Mouse (Mus musculus): ENCODE measurements around the gene Olfr283. TPM values are rescaled to one million over a fixed set of nuclear protein-coding genes. Genes with fewer than 3 reads are reported as not detected.

The Olfr283 gene
- polyA plus RNA-seq, 1 experiment, result not detected

DNA sequence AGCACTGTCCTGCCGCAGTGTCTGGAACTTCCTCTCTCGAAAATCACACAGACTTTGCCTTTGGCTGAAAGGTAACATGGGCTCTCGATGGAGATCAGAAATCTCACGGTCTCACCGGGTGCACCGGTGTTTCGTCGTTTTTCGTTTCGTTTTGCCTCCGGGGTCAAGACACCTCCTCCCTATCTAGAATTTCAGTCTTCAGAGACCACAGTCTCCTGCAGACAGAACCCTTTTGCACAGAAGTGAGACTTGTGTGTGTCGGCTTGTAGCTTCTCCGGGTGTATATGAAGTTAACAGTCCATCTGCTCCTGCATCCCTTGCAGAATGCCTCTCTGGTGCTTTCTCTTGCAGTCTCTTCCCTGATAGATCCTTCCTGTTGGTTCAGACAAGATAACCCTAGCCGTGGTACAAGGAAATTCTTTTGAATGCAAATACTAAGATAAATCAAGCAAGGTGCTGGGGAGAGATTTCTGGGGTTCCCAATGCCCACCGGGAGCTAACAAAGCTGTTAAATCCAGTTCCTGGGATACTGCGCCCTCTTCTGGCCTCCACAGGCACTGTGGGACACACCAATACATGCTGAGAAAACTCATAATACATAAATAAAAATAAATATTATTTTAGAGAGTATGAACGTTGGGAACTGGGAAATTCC, 27.8 kb upstream of the Olfr283 start:
- no peaks in the 10 kb centered on the region for H3K4me1 ChIP-seq (ENCODE audit: control insufficient read depth, insufficient read depth, low read length)
- no peak overlapping the region for H3K4me3 ChIP-seq (ENCODE audit: insufficient read depth, low read length)
- TF ChIP-seq CTCF (IDR thresholded peaks at IDR 0.05; ENCODE audit: borderline replicate concordance, insufficient read depth, low read length), result no peak
- no peak for TF ChIP-seq POLR2A (IDR thresholded peaks at IDR 0.05; ENCODE audit: low read depth, low read length)
- no peak overlapping the region for H3K27ac ChIP-seq (ENCODE audit: insufficient read depth, low read length)

DNA sequence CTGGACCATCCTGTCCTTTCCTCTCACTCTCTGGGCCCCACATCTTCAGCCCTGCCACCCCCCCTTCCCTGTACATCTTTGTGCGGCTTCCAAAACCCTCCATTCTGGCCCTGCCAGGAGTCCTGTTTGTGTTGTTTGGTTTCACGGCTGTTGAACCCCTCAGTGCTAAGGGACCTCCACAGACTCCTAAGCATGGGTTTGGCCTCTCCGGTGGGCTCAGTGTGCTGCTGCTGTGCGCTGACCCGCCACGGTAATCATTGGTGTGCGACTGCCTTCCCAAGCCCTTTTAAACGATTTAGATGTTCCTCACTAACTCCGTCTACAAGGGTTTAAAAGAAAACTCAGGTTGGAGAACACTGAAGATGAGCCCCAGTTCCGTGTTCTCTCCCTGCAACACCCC, 21.6 kb upstream of the Olfr283 start:
- Histone ChIP-seq H3K4me3 (ENCODE audit: insufficient read depth, low read length) (no peak overlapping the region), H3K27ac (ENCODE audit: insufficient read depth, low read length) (no peak overlapping the region), H3K4me1 (ENCODE audit: control insufficient read depth, insufficient read depth, low read length) (no peaks in the 10 kb centered on the region)
- TF ChIP-seq POLR2A (IDR thresholded peaks at IDR 0.05; ENCODE audit: low read depth, low read length), result no peak
- no peak for TF ChIP-seq CTCF (IDR thresholded peaks at IDR 0.05; ENCODE audit: borderline replicate concordance, insufficient read depth, low read length)

GRCm38 (mm10) chr15:98397136-98397535, 16.4 kb upstream of the Olfr283 start:
- no peak overlapping the region for H3K4me3 ChIP-seq (ENCODE audit: insufficient read depth, low read length)
- no peak overlapping the region for H3K27ac ChIP-seq (ENCODE audit: insufficient read depth, low read length)
- no peaks in the 10 kb centered on the region for H3K4me1 ChIP-seq (ENCODE audit: control insufficient read depth, insufficient read depth, low read length)
- TF ChIP-seq CTCF (IDR thresholded peaks at IDR 0.05; ENCODE audit: borderline replicate concordance, insufficient read depth, low read length), result no peak
- TF ChIP-seq POLR2A (IDR thresholded peaks at IDR 0.05; ENCODE audit: low read depth, low read length), result no peak

- Histone ChIP-seq H3K4me1 (ENCODE audit: control insufficient read depth, insufficient read depth, low read length) (no peaks in the 10 kb centered on the region), H3K27ac (ENCODE audit: insufficient read depth, low read length) (no peak overlapping the region), H3K4me3 (ENCODE audit: insufficient read depth, low read length) (no peak overlapping the region)
- no peak for TF ChIP-seq POLR2A (IDR thresholded peaks at IDR 0.05; ENCODE audit: low read depth, low read length)
These were observed 11.1 kb upstream of the Olfr283 start for GRCm38 (mm10) chr15:98391903-98392187.

GRCm38 (mm10) chr15:98391081-98391902, 10.5 kb upstream of the Olfr283 start:
- no peaks in the 10 kb centered on the region for H3K4me1 ChIP-seq (ENCODE audit: control insufficient read depth, insufficient read depth, low read length)
- no peak overlapping the region for H3K27ac ChIP-seq (ENCODE audit: insufficient read depth, low read length)
- TF ChIP-seq CTCF (IDR thresholded peaks at IDR 0.05; ENCODE audit: borderline replicate concordance, insufficient read depth, low read length) (no peak), POLR2A (IDR thresholded peaks at IDR 0.05; ENCODE audit: low read depth, low read length) (no peak)
- no peak overlapping the region for H3K4me3 ChIP-seq (ENCODE audit: insufficient read depth, low read length)

- Histone ChIP-seq H3K27ac (ENCODE audit: insufficient read depth, low read length) (no peak overlapping the region), H3K4me3 (ENCODE audit: insufficient read depth, low read length) (no peak overlapping the region), H3K4me1 (ENCODE audit: control insufficient read depth, insufficient read depth, low read length) (no peaks in the 10 kb centered on the region)
- peak; percentile 54; the same call in 1 of the 2 replicates for TF ChIP-seq CTCF (IDR thresholded peaks at IDR 0.05; ENCODE audit: borderline replicate concordance, insufficient read depth, low read length)
- no peak for TF ChIP-seq POLR2A (IDR thresholded peaks at IDR 0.05; ENCODE audit: low read depth, low read length)
These were observed 9.1 kb upstream of the Olfr283 start for GRCm38 (mm10) chr15:98389796-98390195.

- TF ChIP-seq POLR2A (IDR thresholded peaks at IDR 0.05; ENCODE audit: low read depth, low read length), result no peak
- TF ChIP-seq CTCF (IDR thresholded peaks at IDR 0.05; ENCODE audit: borderline replicate concordance, insufficient read depth, low read length), result no peak
- H3K4me3 ChIP-seq (ENCODE audit: insufficient read depth, low read length), result no peak overlapping the region
- H3K4me1 ChIP-seq (ENCODE audit: control insufficient read depth, insufficient read depth, low read length), result no peaks in the 10 kb centered on the region
- no peak overlapping the region for H3K27ac ChIP-seq (ENCODE audit: insufficient read depth, low read length)
These were observed 6.9 kb upstream of the Olfr283 start for GRCm38 (mm10) chr15:98387621-98388020.

GRCm38 (mm10) chr15:98378209-98378608, 2.5 kb downstream of the Olfr283 start:
- Histone ChIP-seq H3K27ac (ENCODE audit: insufficient read depth, low read length) (no peak overlapping the region), H3K4me3 (ENCODE audit: insufficient read depth, low read length) (no peak overlapping the region), H3K4me1 (ENCODE audit: control insufficient read depth, insufficient read depth, low read length) (no peaks in the 10 kb centered on the region)
- TF ChIP-seq CTCF (IDR thresholded peaks at IDR 0.05; ENCODE audit: borderline replicate concordance, insufficient read depth, low read length), result no peak
- no peak for TF ChIP-seq POLR2A (IDR thresholded peaks at IDR 0.05; ENCODE audit: low read depth, low read length)

DNA sequence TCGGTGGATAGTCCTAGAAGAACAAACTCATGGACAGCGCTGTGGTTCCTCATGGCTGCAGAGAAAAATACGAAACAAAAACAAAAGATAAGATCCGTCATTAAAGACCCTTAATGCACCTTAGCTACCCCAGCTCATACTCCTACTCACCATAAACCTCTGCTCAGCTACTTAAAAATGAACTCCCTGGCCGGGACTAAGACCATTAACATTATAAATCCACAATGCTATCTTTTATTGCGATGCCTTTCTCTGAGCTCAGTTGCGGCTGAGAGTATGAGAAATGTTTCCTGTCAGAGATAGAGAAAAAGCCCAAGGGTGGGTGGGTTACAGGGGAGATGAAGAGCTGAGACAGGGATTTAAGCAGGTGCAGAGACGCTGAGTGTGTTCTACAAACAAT, 39.9 kb downstream of the Olfr283 start, which contains the start of gene Olfr284:
Gene Olfr284, minus strand, starts transcription at position 101 of the 400 bp plus-strand sequence.
- TF ChIP-seq POLR2A (IDR thresholded peaks at IDR 0.05; ENCODE audit: low read depth, low read length) (no peak), CTCF (IDR thresholded peaks at IDR 0.05; ENCODE audit: borderline replicate concordance, insufficient read depth, low read length) (no peak)
- H3K27ac ChIP-seq (ENCODE audit: insufficient read depth, low read length), result no peak within 1 kb of the TSS
- H3K4me3 ChIP-seq (ENCODE audit: insufficient read depth, low read length), result no peak within 1 kb of the TSS
- no peaks in the 10 kb centered on the region for H3K4me1 ChIP-seq (ENCODE audit: control insufficient read depth, insufficient read depth, low read length)

Other genes with a start within 250 kb of the Olfr283 start
- gene Asb8, start 215.3 kb downstream of the Olfr283 start, polyA plus RNA-seq (2011; ENCODE audit: insufficient read length, low read depth, missing spikeins), result 26.8 and 31.5 TPM in 2 replicates
- 0.18 and 0.22 TPM in 2 replicates for gene Ccdc184, start 213.8 kb downstream of the Olfr283 start, polyA plus RNA-seq (2011; ENCODE audit: insufficient read length, low read depth, missing spikeins)
- gene Olfr288, start 185.4 kb downstream of the Olfr283 start, polyA plus RNA-seq (2011; ENCODE audit: insufficient read length, low read depth, missing spikeins), result not detected in 2 replicates
- gene Gm44579, start 160.0 kb downstream of the Olfr283 start, polyA plus RNA-seq (2011; ENCODE audit: insufficient read length, low read depth, missing spikeins), result not detected in 2 replicates
- not detected in 2 replicates for gene Olfr287, start 159.9 kb downstream of the Olfr283 start, polyA plus RNA-seq (2011; ENCODE audit: insufficient read length, low read depth, missing spikeins)
- not detected in 2 replicates for gene Olfr286, start 146.5 kb downstream of the Olfr283 start, polyA plus RNA-seq (2011; ENCODE audit: insufficient read length, low read depth, missing spikeins)
- not detected in 2 replicates for gene H1fnt, start 123.7 kb downstream of the Olfr283 start, polyA plus RNA-seq (2011; ENCODE audit: insufficient read length, low read depth, missing spikeins)
- 0.38 and 0.40 TPM in 2 replicates for gene Zfp641, start 84.8 kb downstream of the Olfr283 start, polyA plus RNA-seq (2011; ENCODE audit: insufficient read length, low read depth, missing spikeins)
- gene Olfr285, start 63.6 kb downstream of the Olfr283 start, polyA plus RNA-seq (2011; ENCODE audit: insufficient read length, low read depth, missing spikeins), result not detected in 2 replicates
- not detected in 2 replicates for gene Olfr284, start 40.0 kb downstream of the Olfr283 start, polyA plus RNA-seq (2011; ENCODE audit: insufficient read length, low read depth, missing spikeins)
- not detected in 2 replicates for gene Olfr282, start 50.3 kb upstream of the Olfr283 start, polyA plus RNA-seq (2011; ENCODE audit: insufficient read length, low read depth, missing spikeins)
- not detected in 2 replicates for gene Olfr281, start 71.6 kb upstream of the Olfr283 start, polyA plus RNA-seq (2011; ENCODE audit: insufficient read length, low read depth, missing spikeins)
- not detected in 2 replicates for gene OR5BS1P, start 89.0 kb upstream of the Olfr283 start, polyA plus RNA-seq (2011; ENCODE audit: insufficient read length, low read depth, missing spikeins)
- not detected in 2 replicates for gene Lalba, start 101.8 kb upstream of the Olfr283 start, polyA plus RNA-seq (2011; ENCODE audit: insufficient read length, low read depth, missing spikeins)
- gene Olfr279, start 111.5 kb upstream of the Olfr283 start, polyA plus RNA-seq (2011; ENCODE audit: insufficient read length, low read depth, missing spikeins), result not detected in 2 replicates
- gene Kansl2, start 153.3 kb upstream of the Olfr283 start, polyA plus RNA-seq (2011; ENCODE audit: insufficient read length, low read depth, missing spikeins), result 91.2 and 117 TPM in 2 replicates
- 36.3 and 40.6 TPM in 2 replicates for gene Ccnt1, start 190.0 kb upstream of the Olfr283 start, polyA plus RNA-seq (2011; ENCODE audit: insufficient read length, low read depth, missing spikeins)
- not detected in 2 replicates for gene 4930415O20Rik, start 190.1 kb upstream of the Olfr283 start, polyA plus RNA-seq (2011; ENCODE audit: insufficient read length, low read depth, missing spikeins)
- 49.8 and 56.5 TPM in 2 replicates for gene Adcy6, start 229.1 kb upstream of the Olfr283 start, polyA plus RNA-seq (2011; ENCODE audit: insufficient read length, low read depth, missing spikeins)
- gene Cacnb3, start 249.9 kb upstream of the Olfr283 start, polyA plus RNA-seq (2011; ENCODE audit: insufficient read length, low read depth, missing spikeins), result 40.5 and 44.2 TPM in 2 replicates

Data from embryonic fibroblast, embryonic 13.5 days (primary cell).